In genomic region chr8:90876213-90876721, GRCm38 (mm10) we compare ENCODE assay signal across 8 mouse cellular contexts. TPM values are rescaled to one million over a fixed set of nuclear protein-coding genes. Genes with fewer than 3 reads are reported as not detected.
DNase-seq lines count a peak whose midpoint lies in the region; ATAC-seq and TF ChIP-seq lines count a peak whose summit lies in the region.

No protein-coding gene starts in this region.

- peak; percentile 58 for ATAC-seq in Patski
- ATAC-seq in hindbrain, embryonic 16.5 days, result peak; percentile 62
- ATAC-seq in erythroblast, adult 5-6 weeks (replicated peaks; ENCODE audit: low FRiP score, poor library complexity, severe bottlenecking), result no peak

- DNase-seq in Patski (ENCODE audit: low read depth, low spot score), result peak; percentile 64
- peak; percentile 59 to 63 for DNase-seq in cerebellum, postnatal 10 days
- peak; percentile 60 to 75 for DNase-seq in gastrocnemius, adult 8-10 months (ENCODE audit: low spot score in 2 of 2)
- DNase-seq in left cerebral cortex, adult 2 months (ENCODE audit: extremely low spot score in 1 of 2, low spot score in 2 of 2), result peak; percentile 74
- peak; percentile 77 to 85 for DNase-seq in lung, postnatal 4 days
- peak; percentile 80 to 82 for DNase-seq in right cerebral cortex, adult 2 months (ENCODE audit: low spot score in 2 of 2)

- no peaks in the 10 kb centered on the region for H3K36me3 ChIP-seq in hindbrain, embryonic 16.5 days (ENCODE audit: control insufficient read depth, insufficient read depth, low read length)

- POLR2A ChIA-PET in Patski (lab: Charles Lee), result interaction anchor here (0.9 to 2.1 kb wide), 3 partner anchors 32 to 59 kb away, joined by 3 to 8 read pairs (median 3); partner anchors contain the start of genes Chd9 and Gm19935

- 3% methylated on average over 12 of the region's 12 CpGs for WGBS in hindbrain, embryonic 16.5 days

- CTCF ChIA-PET in Patski (lab: Charles Lee), result interaction anchor here (3.1 kb wide), 1 partner anchor 48 kb away, joined by 21 read pairs; the partner anchor contains the start of gene Chd9

- TF ChIP-seq CTCF in Patski (IDR thresholded peaks at IDR 0.05), result no peak
- TF ChIP-seq CTCF in left cerebral cortex, adult 2 months (IDR thresholded peaks at IDR 0.05), result no peak

- no peaks in the 10 kb centered on the region for H3K27me3 ChIP-seq in Patski
- no peaks in the 10 kb centered on the region for H3K27me3 ChIP-seq in hindbrain, embryonic 16.5 days (replicated peaks; ENCODE audit: control insufficient read depth, insufficient read depth, low read length)

- H3K4me1 ChIP-seq in hindbrain, embryonic 16.5 days (ENCODE audit: control insufficient read depth, insufficient read depth, low read depth, low read length), result peaks cover 19% of the 10 kb centered on the region

- H3K27ac ChIP-seq in hindbrain, embryonic 16.5 days (ENCODE audit: low read depth, low read length), result peak overlapping the region; percentile 81
- peak overlapping the region; percentile 87 for H3K27ac ChIP-seq in left cerebral cortex, adult 2 months

- H3K9ac ChIP-seq in hindbrain, embryonic 16.5 days (ENCODE audit: low read depth, low read length), result peak overlapping the region; percentile 64

- intact Hi-C loops in left cerebral cortex, adult 2 months (cut with DNase I), result loop anchor here (1.0 to 2.0 kb wide), 4 partner anchors 8 to 47 kb away; partner anchors contain the start of gene Chd9

- H3K9me3 ChIP-seq in hindbrain, embryonic 16.5 days (ENCODE audit: control insufficient read depth, low read length), result no peaks in the 10 kb centered on the region

- in situ Hi-C loops in Patski (cut with MboI; ENCODE audit: low pct_unique_long_range_greater_than_20kb), result no loop called here

- peak overlapping the region; percentile 81 for H3K4me2 ChIP-seq in hindbrain, embryonic 16.5 days (ENCODE audit: low read length)

- peak overlapping the region; percentile 43; the same call in 1 of the 2 replicates for H3K4me3 ChIP-seq in hindbrain, embryonic 16.5 days (ENCODE audit: low read length)
- H3K4me3 ChIP-seq in left cerebral cortex, adult 2 months, result peak overlapping the region; percentile 65

RNA-seq across cellular contexts. Expression of gene Chd9, which starts 48.1 kb away (rescaled TPM):
- polyA plus RNA-seq in Patski (2021), result 63.7 TPM
- total RNA-seq in gastrocnemius, adult 8-10 months (2022), result 10 to 100 TPM; 23.6 to 35.7 (median 27.6) TPM
- polyA plus RNA-seq in hindbrain, embryonic 16.5 days (2015; fragmentation: Nextera tagmentation; extraction: Ambion mirVana), result 97.1 and 101 TPM in 2 replicates
- total RNA-seq in left cerebral cortex, adult 2 months (2021), result 100 to 1,000 TPM; 226 to 228 TPM
- total RNA-seq in erythroblast, adult 5-6 weeks (2015; ENCODE audit: low replicate concordance), result 47.5 and 64.2 TPM in 2 replicates
- total RNA-seq in erythroblast, adult 5-6 weeks (2017; ENCODE audit: low replicate concordance), result 49.6 and 56.0 TPM in 2 replicates

RNA-seq across cellular contexts. Expression of gene Gm19935, which starts 59.1 kb away (rescaled TPM):
- polyA plus RNA-seq in Patski (2021), result 0.51 TPM
- total RNA-seq in gastrocnemius, adult 8-10 months (2022), result not detected
- polyA plus RNA-seq in hindbrain, embryonic 16.5 days (2015; fragmentation: Nextera tagmentation; extraction: Ambion mirVana), result 3.1 and 5.1 TPM in 2 replicates
- total RNA-seq in left cerebral cortex, adult 2 months (2021), result 1 to 10 TPM; 1.2 to 1.3 TPM
- total RNA-seq in erythroblast, adult 5-6 weeks (2015; ENCODE audit: low replicate concordance), result not detected in 2 replicates
- not detected in 2 replicates for total RNA-seq in erythroblast, adult 5-6 weeks (2017; ENCODE audit: low replicate concordance)
